Mouse (Mus musculus) lung, embryonic 16.5 days (tissue): ENCODE results near the gene Olfr1282. TPM values are rescaled to one million over a fixed set of nuclear protein-coding genes. Genes with fewer than 3 reads are reported as not detected.
"Not testable (repeated sequence)": the region's sequence is repeated elsewhere in the genome, so short reads cannot be mapped to it uniquely, and the experiment has no call there.

Source experiments
- ATAC-seq: fragments of 200-750 bp; cut with Nextera tagmentation; 2 replicates; pipeline ENCODE4 v1.8.0; 2017; ENCODE audit warnings: low read depth, mild to moderate bottlenecking, moderate library complexity
- H3K27ac ChIP-seq: fragments of 300-500 bp; sonication (generic); 2 replicates; pipeline ENCODE4 v1.5.1; 2014; ENCODE audit warnings: mild to moderate bottlenecking, control low read depth, low read length
- H3K27me3 ChIP-seq: fragments of 300-500 bp; sonication (generic); 2 replicates; pipeline ENCODE4 v1.6.1; 2014; ENCODE audit warnings: low read depth, low read length, mixed read lengths; ENCODE audit not compliant: control insufficient read depth, insufficient read depth
- H3K36me3 ChIP-seq: fragments of 300-500 bp; sonication (generic); 2 replicates; pipeline ENCODE4 v1.6.1; 2014; ENCODE audit warnings: low read length; ENCODE audit not compliant: control insufficient read depth, insufficient read depth
- H3K4me1 ChIP-seq: fragments of 300-500 bp; sonication (generic); replicated peaks from 2 replicates; pipeline ENCODE4 v1.6.1; 2014; ENCODE audit warnings: low read length, mixed read lengths; ENCODE audit not compliant: control insufficient read depth, insufficient read depth
- H3K4me2 ChIP-seq: fragments of 300-500 bp; sonication (generic); 2 replicates; pipeline ENCODE4 v1.6.1; 2014; ENCODE audit warnings: low read depth, low read length, control low read depth
- H3K4me3 ChIP-seq: fragments of 300-500 bp; sonication (generic); 2 replicates; pipeline ENCODE4 v1.5.1; 2014; ENCODE audit warnings: mild to moderate bottlenecking, low read length, control low read depth
- H3K9ac ChIP-seq: fragments of 300-500 bp; sonication (generic); 2 replicates; pipeline ENCODE4 v1.6.1; 2014; ENCODE audit warnings: low read length, control low read depth
- H3K9me3 ChIP-seq: fragments of 300-500 bp; sonication (generic); 2 replicates; pipeline ENCODE4 v1.6.1; 2016; ENCODE audit warnings: low read length; ENCODE audit not compliant: control insufficient read depth
- WGBS: fragments of 180-500 bp; shearing (Covaris S2); extraction: QIAGEN DNeasy Blood & Tissue Kit; methylation state at CpG from one replicate; pipeline ENCODE4 v1.1.7; 2014; 5-methylcytosine and 5-hydroxymethylcytosine counted together
- polyA plus RNA-seq: library from polyadenylated mRNA; unstranded; fragments of >200 nt; fragmentation: Nextera tagmentation; extraction: Ambion mirVana; gene quantifications from 2 replicates; pipeline ENCODE4 v1.2.1, GENCODE M21; 2015

Gene Olfr1282
- not detected in 2 replicates for polyA plus RNA-seq

GRCm38 (mm10) chr2:111335976-111336375, at the start of gene Olfr1282:
TSS of gene Olfr1282 (minus strand) at chr2:111336076.
- Histone ChIP-seq H3K4me3 (no peak within 1 kb of the TSS), H3K9ac (no peak within 1 kb of the TSS), H3K4me2 (no peak within 1 kb of the TSS), H3K36me3 (no peaks in the 10 kb centered on the region), H3K4me1 (no peaks in the 10 kb centered on the region), H3K9me3 (no peaks in the 10 kb centered on the region), H3K27ac (no peak within 1 kb of the TSS), H3K27me3 (no peaks in the 10 kb centered on the region)
- ATAC-seq, result no peak
- 51% methylated on average over 2 of the region's 2 CpGs for WGBS

- Histone ChIP-seq H3K9ac (no peak within 1 kb of the TSS), H3K4me2 (no peak within 1 kb of the TSS), H3K36me3 (no peaks in the 10 kb centered on the region), H3K4me3 (no peak within 1 kb of the TSS), H3K27me3 (no peaks in the 10 kb centered on the region), H3K27ac (no peak within 1 kb of the TSS), H3K4me1 (no peaks in the 10 kb centered on the region), H3K9me3 (no peaks in the 10 kb centered on the region)
- 76% methylated on average over 1 of the region's 1 CpGs for WGBS
- ATAC-seq, result no peak
Measured at GRCm38 (mm10) chr2:111375222-111375621, 39.3 kb upstream of the Olfr1282 start, which contains the start of gene Olfr1284. TSS of gene Olfr1284 (plus strand) at chr2:111375522.

DNA sequence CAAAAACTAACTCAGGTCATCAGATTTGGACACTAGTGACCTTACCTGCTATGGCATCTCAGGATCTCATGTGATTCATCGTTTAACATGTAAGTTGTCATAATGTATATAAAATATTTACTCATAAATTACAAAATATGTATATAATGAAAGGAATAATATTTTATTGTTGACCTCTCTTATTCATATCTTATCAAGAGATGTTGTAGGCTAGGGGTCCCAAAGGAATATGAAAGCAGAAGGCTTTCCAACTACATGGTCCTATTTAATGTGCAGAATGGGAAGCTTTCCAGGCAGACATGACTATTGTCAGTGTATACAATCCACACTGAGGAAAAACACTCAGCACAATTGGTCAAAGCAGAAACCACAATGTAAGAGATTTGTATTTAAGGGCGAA, 30.6 kb upstream of the Olfr1282 start, which contains the start of gene Olfr1283:
Olfr1283 (plus strand) TSS at position 301 of the 400 bp plus-strand sequence.
- no peak for ATAC-seq
- Histone ChIP-seq H3K36me3 (no peaks in the 10 kb centered on the region), H3K27me3 (no peaks in the 10 kb centered on the region), H3K4me3 (no peak within 1 kb of the TSS), H3K9ac (no peak within 1 kb of the TSS), H3K4me1 (no peaks in the 10 kb centered on the region), H3K9me3 (no peaks in the 10 kb centered on the region), H3K4me2 (no peak within 1 kb of the TSS), H3K27ac (no peak within 1 kb of the TSS)
- WGBS, result 67% methylated on average over 2 of the region's 2 CpGs

DNA sequence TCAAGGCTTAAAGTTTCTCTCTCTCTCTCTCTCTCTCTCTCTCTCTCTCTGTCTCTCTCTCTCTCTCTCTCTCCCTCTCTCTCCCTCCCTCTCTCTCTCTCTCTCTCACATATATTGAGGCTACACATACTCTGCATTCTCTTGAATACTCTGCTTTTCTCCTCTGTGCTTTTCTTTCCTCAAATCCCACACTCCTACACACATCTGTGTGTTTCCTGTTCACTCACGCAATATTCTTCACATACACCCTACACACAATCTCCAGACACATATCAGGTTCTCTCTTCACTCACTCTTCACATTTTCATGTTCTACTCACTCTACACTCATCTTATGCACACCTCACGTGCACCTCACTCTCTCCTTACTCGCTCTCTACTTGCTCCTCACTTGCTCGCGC, 2.2 kb downstream of the Olfr1282 start:
- H3K4me3 ChIP-seq, H3K4me1 ChIP-seq, H3K36me3 ChIP-seq, H3K9me3 ChIP-seq, H3K27me3 ChIP-seq, H3K4me2 ChIP-seq, H3K9ac ChIP-seq, ATAC-seq, H3K27ac ChIP-seq: not testable (repeated sequence)
- 84% methylated on average over 5 of the region's 5 CpGs for WGBS

DNA sequence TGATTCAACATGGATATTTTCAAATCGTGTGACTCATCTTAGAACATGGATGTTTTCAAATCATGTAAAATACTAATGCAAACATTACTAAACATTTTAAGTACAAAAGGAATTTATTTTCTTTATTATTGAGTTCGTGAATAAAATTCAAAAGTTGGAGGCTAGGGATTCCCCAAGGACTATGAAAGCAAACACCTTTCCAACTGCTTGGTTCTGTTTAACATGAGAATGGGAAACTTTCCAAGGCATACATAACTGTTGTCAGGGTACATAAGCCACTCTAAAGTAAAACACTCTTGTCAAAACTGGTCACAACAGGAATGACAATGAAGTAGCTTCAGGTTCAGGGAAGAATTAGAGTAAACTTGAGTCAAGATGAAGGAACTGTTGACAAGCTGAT, 9.7 kb downstream of the Olfr1282 start, which contains the start of gene Olfr1281:
Olfr1281 (plus strand) TSS at position 301 of the 400 bp plus-strand sequence.
- Histone ChIP-seq H3K9me3 (no peaks in the 10 kb centered on the region), H3K4me3 (no peak within 1 kb of the TSS), H3K9ac (no peak within 1 kb of the TSS), H3K4me1 (no peaks in the 10 kb centered on the region), H3K36me3 (no peaks in the 10 kb centered on the region), H3K27me3 (no peaks in the 10 kb centered on the region), H3K4me2 (no peak within 1 kb of the TSS), H3K27ac (no peak within 1 kb of the TSS)
- ATAC-seq, result no peak
- 63% methylated on average over 2 of the region's 2 CpGs for WGBS

DNA sequence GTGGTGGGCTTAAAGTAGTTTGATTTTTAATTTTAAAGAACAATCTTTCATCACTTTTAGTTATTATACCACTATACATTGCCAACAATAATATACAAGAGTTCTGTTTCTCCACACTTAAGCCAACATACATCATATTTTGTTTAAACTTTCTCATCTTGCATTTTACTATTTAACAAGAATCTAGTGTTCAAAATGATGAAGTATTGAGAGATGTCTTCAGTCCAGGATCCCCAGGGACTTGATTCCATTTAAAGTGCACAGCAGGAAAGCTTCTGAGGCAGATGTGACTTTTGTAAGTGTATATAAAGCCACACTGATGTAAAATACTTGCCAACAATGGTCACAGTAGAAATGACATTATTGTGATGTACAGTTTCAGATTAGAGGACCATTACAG, 22.2 kb downstream of the Olfr1282 start, which contains the start of gene Olfr1280:
Olfr1280 (plus strand) TSS at position 301 of the 400 bp plus-strand sequence.
- Histone ChIP-seq H3K9ac (no peak within 1 kb of the TSS), H3K4me1 (no peaks in the 10 kb centered on the region), H3K9me3 (no peaks in the 10 kb centered on the region), H3K4me3 (no peak within 1 kb of the TSS), H3K4me2 (no peak within 1 kb of the TSS), H3K27me3 (no peaks in the 10 kb centered on the region), H3K27ac (no peak within 1 kb of the TSS), H3K36me3 (no peaks in the 10 kb centered on the region)
- ATAC-seq, result no peak

DNA sequence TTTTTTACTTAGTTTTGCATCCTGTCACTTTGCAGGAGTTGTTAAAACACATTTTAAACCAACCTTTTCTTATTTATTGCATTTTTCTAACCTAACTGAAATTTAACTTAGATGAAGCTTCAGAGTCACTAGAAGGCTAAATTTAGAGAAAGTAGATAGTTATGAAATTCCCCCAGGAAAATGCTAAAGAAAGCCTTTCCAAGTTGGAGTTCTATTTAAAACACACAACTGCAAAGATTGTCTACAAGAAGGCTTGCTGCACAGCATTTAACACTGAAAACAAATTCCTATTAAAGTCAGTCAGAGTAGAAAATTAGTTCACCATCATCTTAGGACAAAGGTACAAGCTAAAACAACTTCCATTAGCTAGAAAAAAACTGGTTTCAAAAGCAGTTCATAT, 35.5 kb downstream of the Olfr1282 start, which contains the start of gene Olfr1279:
Olfr1279 (plus strand) TSS at position 262 of the 400 bp plus-strand sequence.
- ATAC-seq, result no peak
- no peak within 1 kb of the TSS for H3K9ac ChIP-seq
- no peaks in the 10 kb centered on the region for H3K4me1 ChIP-seq
- no peak within 1 kb of the TSS for H3K4me3 ChIP-seq
- no peaks in the 10 kb centered on the region for H3K27me3 ChIP-seq
- H3K9me3 ChIP-seq, result no peaks in the 10 kb centered on the region
- H3K4me2 ChIP-seq, result no peak within 1 kb of the TSS
- no peak within 1 kb of the TSS for H3K27ac ChIP-seq
- no peaks in the 10 kb centered on the region for H3K36me3 ChIP-seq

- H3K4me3 ChIP-seq, result no peak overlapping the region
- no peaks in the 10 kb centered on the region for H3K36me3 ChIP-seq
- no peaks in the 10 kb centered on the region for H3K9me3 ChIP-seq
- H3K4me1 ChIP-seq, result no peaks in the 10 kb centered on the region
- no peak for ATAC-seq
- no peak overlapping the region for H3K27ac ChIP-seq
- H3K27me3 ChIP-seq, result no peaks in the 10 kb centered on the region
- no peak overlapping the region for H3K4me2 ChIP-seq
- H3K9ac ChIP-seq, result no peak overlapping the region
Measured at GRCm38 (mm10) chr2:111298541-111298940, 37.3 kb downstream of the Olfr1282 start.

DNA sequence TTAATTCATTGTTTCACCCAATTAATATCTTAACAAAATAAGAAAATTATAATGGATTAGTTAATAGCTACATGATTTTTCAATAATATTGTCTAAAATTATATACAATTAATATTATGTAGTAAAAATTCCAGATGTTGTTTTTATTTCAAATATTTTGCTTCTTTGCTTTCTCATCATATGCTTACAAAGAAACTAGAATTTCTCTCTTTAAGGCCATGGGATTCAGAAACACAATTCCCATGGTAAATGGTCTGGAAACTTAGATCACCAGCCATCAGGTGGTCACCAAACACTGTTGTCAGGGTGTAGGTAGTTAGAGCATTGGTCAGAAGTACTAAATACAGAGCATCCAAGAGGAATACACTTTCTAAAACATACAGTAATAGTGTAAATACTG, 46.0 kb downstream of the Olfr1282 start, which contains the start of gene Olfr1278:
Olfr1278 (plus strand) TSS at position 301 of the 400 bp plus-strand sequence.
- H3K4me1 ChIP-seq, result no peaks in the 10 kb centered on the region
- ATAC-seq, result no peak

More for the DNA sequence above, 46.0 kb downstream of the Olfr1282 start, which contains the start of gene Olfr1278:
- H3K9ac ChIP-seq, result no peak within 1 kb of the TSS
- no peaks in the 10 kb centered on the region for H3K36me3 ChIP-seq
- no peak within 1 kb of the TSS for H3K4me3 ChIP-seq
- no peaks in the 10 kb centered on the region for H3K27me3 ChIP-seq
- H3K9me3 ChIP-seq, result no peaks in the 10 kb centered on the region
- no peak within 1 kb of the TSS for H3K27ac ChIP-seq
- no peak within 1 kb of the TSS for H3K4me2 ChIP-seq
